Mouse (Mus musculus): ENCODE results near the gene Trim66.

The Trim66 gene

DNA sequence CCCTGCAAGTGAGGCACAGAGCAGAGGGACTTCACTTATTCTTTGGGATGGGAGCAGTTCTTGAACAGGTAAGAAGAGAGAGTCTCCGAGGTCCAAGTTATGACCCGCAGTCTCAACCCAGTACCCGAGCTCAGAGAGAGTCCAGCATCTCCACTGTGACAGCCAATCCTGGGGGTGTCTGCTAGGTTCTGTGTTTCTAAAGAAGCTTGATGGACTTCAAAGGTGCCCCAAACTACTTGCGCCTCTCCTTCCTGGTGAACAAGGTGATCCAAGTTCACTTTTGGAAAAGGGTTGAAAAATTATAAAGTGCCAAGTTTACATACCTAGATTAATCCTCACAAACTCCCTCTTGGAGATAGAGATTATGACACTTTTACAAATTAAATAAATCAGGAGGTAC lies at the start of gene Trim66:
TSS of gene Trim66 (minus strand) at position 101 of the 400 bp plus-strand sequence.
- no peak for DNase-seq (ENCODE audit: low read depth)

DNA sequence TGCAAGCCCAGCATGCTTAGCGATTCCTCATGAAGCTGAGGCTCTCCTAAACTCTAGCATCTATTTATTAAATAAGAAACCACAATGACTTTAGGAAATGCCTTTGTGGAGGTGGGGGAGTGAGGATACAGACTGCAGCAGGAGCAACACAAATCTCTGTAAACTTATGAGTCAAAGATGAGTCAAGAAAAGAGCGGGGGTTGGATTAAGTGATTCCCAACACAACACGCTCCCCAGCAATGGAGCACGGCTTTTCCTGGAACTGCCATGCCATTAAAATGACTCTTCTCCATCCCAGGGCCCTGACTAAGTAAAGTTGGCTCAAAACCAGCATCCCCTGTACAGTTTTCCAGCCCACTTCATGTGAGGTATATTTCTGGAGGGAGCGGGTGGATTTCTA lies 38.8 kb upstream of the Trim66 start:
- DNase-seq (ENCODE audit: low read depth): peak; percentile 87

DNA sequence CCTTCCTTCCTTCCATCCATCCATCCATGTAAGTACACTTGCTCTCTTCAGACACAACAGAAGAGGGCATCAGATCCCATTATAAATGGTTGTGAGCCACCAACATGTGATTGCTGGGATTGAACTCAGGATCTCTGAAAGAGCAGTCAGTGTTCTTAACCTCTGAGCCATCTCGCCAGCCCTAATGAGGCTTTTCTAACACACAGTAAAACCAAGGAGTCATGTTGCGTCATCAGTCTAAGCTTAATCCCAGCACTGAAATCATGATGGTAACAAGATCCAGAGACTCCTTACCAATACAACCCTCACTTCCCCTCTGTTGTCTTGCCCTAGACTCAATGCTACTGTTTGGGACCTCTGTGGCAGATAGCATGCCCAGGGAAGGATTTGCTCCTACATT lies 38.3 kb upstream of the Trim66 start:
- DNase-seq (ENCODE audit: low read depth): peak; percentile 75

DNA sequence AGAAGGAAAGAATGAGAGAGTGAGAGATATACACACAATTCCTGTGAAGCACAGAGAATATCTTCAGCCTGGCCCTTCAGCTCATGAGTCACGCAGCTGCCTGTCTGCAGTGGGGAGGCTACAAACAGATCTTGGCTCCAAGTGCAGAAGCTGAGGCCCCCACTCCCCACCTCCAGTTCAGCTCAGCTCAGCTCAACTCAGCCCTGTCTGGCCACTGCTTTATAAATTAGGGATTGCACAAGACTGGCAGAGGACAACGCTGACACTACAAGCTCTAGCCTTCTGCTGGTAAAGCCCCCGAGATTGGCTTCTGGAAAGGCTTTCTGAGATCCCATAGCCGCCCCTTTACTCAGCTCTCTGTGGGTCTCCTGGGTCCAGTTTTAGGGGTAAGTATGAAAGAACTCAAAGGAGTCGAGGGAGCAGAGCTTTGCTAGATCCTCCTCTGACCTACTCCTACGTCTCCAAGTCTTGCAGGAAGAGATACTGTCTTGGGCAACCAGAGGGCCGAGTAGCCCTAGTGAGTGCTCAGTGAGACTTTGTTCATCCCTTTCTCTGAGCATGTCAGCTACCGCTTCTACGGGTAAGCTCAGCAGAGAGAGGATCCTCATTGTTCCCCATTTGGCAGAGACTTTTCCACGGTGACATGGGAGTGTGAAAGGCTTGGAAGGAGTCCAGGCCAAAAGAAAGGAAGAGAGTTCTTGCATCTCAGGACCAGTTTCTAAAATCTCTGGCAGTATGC lies 37.5 kb upstream of the Trim66 start:
- DNase-seq (ENCODE audit: low read depth): peak; percentile 83

DNA sequence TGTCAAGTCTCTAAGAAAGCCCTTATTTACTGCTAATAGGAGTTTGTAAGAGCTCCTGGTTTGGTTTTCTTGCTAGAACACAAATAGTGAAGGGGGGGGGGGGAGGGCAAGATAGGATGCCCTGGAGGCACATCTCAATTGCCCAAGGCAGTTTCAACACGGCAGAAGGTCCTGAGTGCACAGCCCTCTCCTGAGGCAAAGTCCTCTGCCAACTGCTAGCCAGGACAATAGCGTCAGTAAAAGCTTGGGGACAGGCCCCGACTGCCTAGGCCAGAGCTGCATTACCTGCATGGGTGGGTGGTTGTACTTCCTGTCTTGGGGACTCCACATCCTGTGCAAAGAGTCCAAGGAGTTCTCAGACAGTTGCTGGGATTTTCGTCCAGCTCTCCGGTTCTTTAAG lies 36.9 kb upstream of the Trim66 start:
- DNase-seq (ENCODE audit: low read depth): peak; percentile 40

DNA sequence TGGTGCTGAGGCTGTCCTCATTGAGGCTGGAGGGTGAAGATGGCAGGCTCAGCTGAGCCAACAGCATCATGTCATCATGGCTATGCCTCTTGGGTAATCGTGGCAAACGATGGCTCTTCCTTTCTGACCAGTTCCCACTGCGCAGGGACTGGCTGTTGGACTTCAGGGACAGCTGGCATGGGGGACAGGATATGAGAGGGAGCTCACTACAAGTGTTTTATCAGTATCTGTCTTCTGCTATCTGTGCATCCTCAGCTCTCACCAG lies 34.4 kb upstream of the Trim66 start:
- no peak for DNase-seq (ENCODE audit: low read depth)

DNA sequence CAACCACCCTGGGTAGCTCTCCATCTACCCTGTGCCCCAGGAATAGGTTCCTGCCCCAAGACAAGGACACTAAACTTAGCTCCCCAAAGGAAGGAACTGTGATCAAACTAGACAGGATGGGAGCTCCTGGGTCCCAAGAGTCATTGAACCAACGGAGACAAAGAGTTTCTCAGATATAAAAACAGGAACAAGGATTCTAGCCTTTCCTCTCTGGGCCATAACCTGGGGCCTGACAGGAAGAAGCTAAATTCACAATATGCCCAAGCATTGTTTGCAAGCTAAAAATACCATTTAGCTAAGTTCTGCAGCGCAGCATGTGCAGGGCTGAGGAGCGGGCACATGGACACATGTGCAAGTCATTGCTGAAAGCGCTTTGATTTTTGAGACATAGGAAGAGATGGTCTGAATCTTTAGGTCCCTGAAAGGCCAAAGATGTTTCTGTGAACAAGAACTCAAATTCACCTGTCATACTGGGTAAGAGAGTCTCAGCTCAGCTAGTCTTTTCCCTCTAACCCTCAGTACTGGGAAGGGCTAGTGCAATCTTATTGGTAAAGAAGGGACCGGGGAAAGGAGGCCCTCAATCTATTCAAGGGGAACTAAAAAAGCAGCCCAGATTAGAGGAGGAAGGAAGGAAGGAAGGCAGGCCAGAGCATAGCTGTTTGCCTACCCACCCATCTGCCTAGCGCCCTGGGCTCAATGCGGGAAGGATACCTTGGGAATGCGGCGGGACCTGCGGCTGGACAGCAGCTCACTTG lies 33.9 kb upstream of the Trim66 start:
- no peak for DNase-seq (ENCODE audit: low read depth)

DNA sequence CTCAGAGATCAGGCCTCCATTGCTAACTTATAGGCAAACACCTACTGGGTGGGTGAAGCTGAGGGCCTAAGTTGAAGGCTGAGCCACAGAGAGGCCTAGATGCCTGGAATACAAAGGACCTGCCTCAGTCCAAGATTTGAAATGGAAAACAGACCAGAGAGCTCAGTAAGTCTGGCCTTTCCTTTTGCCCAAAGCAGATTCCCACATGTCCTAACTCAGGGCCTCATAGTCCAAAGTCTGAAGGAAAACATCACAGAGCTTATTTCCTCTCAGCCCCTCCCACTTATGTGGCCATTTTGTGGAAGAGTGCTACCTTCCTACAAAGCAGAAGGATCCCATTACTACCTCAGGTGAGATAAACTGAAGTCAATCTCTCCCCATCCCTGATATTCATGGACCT lies 33.0 kb upstream of the Trim66 start:
- DNase-seq (ENCODE audit: low read depth): no peak

DNA sequence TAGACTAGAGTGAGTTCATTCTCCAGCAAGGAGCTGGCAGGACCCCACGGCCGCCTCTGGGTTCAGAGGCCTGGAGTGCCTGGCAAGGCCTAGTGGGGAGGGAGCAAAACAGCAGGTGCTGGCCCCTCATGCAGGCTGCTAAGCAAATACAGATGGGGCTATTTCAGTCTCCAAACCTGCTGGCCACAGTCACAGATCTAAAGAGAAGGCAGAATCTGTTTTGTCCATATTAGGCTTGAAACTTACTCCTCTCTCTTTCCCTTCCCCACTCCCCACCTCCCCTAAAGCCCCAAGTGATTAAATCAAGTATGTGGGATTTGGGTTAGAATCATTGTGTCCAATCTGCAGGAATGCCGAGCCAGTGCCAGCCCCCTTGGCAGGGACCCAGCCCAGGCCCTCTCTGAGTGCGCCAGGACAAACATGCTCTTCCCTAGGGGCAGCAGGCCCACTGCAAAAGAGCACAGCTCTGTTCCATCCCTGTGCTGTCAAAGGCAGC lies 28.6 kb upstream of the Trim66 start:
- DNase-seq (ENCODE audit: low read depth): peak; percentile 96

DNA sequence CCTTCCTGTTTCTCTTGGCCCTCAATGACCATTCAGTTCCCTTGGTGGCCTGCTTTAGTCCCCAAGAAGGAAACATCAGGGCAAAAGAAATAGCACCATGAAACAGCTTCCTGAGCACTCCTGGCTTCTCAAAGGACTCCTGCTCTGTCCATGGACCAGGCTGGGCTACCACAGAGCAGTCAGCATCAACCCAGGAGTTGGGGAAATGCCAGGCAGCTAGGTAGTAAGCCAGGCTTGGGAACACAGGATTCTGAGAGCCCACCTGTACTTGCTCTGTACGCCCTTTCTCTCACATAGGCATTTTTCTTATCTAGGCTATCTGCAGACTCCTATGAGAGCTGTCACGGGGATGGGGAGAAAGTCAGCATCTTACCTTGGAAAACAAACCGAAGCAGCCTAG lies 27.0 kb upstream of the Trim66 start:
- DNase-seq (ENCODE audit: low read depth): no peak

DNA sequence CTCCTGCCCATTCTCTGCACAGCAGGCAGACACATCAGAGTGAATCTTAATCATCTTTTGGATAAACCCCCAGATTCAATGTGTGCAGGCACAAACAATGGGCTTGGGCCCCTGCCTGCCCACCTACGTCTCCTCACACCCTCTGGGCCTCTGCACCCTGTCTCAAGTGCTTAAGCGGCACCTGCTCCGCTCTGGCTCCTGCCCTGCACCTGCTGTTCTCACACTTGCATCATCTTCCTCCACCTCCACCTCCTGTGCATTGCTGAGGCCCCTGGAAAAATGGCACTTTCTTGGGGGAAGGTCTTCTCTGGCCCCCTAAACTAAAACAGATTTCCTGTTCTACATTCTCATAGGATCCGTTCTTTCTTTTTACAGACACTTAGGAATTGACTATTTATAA lies 26.0 kb upstream of the Trim66 start:
- no peak for DNase-seq (ENCODE audit: low read depth)

DNA sequence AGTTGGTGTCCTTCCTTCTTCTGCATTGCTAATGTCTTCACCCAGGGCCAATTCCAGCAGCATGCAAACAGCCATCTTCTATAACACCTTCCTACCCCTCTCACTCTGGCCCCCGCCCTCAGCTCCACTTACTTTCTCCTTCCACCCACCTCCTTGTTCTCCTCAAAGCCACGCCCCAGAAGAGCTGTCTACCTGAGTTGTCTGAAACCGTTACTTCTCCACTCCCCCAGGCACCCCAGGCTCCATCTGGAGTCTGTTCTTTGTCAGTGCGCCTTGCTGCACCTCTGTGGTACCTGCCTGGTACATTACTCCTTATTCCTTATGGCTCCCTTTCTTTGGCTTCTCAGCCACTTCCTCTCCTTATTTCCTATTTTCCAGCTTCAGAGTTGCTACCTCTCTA lies 25.2 kb upstream of the Trim66 start:
- DNase-seq (ENCODE audit: low read depth): no peak

DNA sequence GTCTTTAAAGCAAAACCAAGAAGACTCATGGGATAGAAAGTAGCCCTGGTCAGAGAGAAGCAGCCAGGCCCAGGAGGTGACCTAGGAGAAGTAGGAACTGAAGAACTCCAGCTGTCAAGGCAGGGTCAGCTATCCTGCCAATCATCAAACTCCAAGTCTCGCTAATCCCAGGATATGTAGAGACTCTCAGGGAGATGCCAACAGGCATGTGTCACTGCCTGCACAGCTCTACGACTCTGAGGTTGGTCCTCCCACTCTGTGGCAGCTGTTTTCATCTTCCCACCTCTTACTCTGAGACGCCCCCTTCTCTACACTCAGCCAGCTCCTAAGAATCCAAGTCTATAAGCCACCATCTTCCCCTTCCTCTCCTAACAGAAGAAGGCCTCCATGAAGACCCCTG lies 24.8 kb upstream of the Trim66 start:
- DNase-seq (ENCODE audit: low read depth): no peak

DNA sequence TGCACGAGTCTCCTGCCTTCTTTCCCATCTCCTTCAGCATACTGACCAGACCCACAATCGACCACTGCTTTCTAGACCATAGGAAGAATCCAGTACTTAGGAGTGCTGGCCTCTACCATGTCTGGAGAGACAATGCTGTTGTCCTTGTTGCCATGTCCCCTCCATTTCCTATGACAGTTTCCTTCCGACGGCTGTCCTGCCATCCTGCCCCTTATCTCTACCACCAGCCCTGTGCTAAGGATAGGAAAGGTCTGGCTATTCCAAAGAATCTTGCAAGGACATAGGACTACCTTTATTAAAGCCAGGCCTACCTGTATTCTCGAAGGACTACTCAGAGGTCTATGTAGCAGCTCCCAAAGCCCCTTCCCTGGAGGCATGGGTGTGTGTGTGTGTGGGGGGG lies 23.6 kb upstream of the Trim66 start:
- DNase-seq (ENCODE audit: low read depth): no peak

DNA sequence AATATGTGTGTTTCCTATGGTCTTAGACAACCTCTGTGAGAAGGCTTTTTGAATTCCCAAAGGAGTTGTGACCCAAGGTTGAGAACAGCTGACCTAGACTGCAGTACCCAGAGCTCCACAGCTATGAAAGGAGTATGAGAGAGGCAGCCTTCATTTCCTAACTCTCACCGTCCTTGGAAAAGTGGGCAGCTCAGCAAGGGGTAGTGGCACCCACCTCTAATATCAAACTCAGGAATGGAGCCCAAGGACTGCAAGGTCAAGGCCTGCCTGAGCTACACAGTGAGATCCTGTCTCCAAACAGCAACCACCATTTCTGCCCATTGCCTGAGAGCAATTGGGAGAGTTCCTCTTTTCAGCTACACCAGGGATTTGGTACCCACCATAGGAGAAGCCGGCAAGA lies 21.8 kb upstream of the Trim66 start:
- peak; percentile 10 for DNase-seq (ENCODE audit: low read depth)

DNA sequence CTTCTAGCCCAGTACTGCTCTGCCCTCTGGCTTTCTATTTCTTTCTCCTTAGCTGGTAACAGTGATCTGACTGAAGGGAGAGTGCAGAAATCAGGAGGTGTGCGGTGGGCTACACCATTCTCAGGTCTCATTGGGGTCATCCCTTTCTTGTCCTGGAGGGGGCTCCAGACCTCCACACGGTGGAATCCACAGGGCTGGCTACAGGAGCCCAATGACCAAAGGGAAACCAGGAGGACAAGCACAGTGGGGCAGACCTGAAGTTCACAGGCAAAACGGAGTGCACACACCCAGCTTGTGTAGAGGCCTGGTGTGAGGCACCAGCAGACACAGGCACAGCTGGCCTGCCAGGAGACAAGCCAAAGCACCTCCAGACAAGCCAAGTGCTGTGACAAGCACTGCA lies 20.4 kb upstream of the Trim66 start:
- DNase-seq (ENCODE audit: low read depth): peak; percentile 65

DNA sequence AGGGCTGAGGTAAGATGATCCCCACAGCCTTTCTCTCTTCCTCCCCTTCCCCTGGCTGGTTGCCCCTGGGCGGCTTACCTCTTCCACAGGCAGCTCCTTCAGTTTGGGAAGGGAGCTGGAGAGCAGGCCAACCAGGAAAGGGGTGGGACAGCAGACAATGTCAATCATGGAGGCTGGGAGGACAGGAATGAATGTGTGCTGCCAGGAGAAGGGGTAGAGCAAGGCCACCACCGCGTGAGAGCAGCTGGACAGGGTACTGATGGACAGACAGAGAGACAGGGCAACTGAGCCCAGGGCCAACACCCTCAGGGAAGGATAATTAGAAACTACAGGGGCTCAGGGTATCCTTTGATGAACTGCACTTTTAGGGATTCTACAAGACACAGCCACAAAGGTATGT lies 19.6 kb upstream of the Trim66 start:
- no peak for DNase-seq (ENCODE audit: low read depth)

DNA sequence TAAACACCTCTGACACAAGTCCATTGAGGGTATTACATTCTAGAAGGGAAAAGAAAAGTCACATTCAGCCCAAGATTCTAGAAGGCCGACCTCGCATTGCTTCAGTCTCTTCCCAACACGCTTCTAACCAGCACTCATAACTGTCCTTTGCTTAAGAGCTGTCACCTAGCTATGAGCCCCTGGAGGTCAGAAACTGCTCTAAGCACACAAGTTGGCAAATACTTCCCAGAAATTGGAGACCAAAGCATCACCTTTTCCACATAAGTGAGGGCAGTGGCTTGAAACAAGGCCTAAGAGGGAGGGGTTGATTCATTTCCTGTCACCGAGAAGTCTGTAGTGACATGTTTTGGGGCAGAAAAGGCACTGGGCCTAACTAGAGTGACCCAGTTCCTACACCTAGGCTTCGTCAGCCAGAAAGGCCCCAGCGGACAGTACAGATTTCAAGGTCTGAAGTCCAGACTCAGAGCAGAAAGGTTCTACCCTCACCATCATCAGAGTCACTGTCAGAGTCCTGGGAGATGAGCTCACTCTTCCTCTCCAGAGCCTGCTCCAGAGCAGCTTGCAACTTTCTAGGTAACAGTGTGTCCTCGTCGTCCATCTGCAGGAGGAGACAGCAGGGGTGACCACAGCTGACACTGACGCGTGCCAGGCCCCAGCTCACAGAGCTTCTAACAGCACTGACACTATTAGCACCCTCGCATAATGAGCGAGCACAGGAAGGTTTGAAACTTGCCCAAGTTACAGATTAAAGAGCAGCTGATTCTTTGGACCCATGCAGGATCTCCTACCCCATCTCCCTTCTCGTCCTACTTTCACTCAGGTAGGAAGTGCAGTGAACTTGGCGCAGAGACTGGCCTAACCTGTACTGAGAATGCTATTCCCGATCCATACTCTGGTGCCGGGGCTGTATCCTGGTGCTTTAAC lies 18.1 kb upstream of the Trim66 start:
- DNase-seq (ENCODE audit: low read depth): no peak

DNA sequence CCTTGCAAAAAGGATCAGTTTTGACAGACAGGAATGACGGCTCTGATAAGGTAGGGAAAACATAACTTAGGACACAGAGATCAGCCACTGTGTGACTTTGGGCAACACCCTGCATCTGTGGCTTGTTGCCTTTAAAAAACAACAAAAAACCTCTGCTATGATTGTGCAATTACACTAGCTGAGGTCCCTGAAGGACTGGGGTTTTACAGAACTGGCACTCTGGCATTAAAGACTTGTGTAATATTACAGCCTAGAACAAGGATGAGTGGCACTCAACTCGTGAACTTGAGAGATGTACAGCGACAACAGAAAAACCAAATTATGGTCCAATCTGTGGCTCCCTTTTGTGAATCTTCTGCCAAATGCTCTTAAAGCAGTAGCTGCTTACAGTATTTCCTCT lies 16.8 kb upstream of the Trim66 start:
- peak; percentile 50 for DNase-seq (ENCODE audit: low read depth)

DNA sequence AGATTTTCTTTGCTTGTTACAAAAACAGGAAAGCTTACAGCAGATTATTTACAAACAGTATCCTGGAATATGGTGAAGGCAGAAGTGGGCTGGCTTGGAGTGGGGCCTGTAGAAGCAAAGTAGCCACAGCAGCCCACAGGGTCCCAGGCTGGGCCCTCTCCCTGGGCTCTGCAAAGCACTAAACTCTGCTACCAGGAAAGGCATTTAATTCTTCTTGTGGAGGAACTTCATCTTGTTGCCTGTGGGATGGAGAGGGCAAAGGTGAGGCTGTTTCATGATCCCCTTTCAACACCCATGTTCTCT lies 16.5 kb upstream of the Trim66 start:
- peak; percentile 46 for DNase-seq (ENCODE audit: low read depth)

DNA sequence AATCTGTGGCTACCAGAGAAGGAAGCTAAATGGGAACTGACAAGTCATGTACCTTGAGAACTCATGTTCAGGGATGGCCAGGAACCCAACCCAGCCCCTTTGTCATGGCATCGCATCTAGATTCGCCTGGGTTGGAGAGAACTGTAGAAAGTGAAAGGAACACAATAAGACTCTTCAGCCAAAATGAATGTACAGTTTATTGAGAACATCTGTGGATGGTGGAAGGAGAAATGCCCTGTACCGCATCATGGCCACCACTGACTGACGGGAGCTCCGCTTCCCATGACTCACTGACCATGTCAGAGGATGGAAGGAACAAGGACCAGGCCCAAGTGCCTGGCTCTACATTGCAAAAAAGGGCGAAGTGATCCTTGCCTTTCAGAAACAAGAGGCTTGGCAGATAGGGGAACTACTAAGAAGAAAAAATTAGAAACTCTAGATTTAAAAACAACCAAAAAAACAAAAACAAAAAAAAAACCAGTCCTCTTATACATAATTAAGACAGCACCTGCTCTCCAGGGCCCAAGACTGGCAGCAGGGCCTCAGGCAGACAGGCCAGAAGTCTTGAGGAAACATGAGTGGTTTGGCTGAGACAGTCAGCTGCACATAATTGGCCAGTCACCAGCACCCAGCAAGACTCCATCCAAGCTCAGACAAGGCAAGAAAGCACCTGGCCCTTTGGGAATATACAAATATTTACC lies 16.0 kb upstream of the Trim66 start:
- peak; percentile 83 for DNase-seq (ENCODE audit: low read depth)

DNA sequence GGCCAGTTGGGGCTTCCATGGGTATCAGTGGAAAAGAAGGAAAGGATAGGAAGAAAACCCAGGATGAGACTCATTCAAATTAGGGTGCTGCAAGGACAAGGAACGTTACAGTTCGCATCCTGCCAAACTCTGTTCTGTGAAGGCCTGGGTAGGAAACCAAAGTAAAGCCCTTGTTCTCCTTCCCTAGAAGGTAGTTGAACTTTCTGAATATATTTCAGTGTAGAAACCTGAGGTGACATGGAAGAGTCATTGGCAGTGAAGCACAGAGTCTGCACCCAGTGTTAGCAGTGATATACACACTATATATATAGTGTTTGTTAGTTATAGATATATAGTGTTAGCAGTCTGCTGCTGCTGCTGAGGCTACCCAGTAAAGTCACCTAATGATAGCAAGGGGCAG lies 15.4 kb upstream of the Trim66 start:
- DNase-seq (ENCODE audit: low read depth): no peak

All from NIH3T3 (cell line).